Mouse (Mus musculus): ENCODE results near the gene Fbxo22. TPM values are rescaled to one million over a fixed set of nuclear protein-coding genes. Genes with fewer than 3 reads are reported as not detected.

The Fbxo22 gene
- polyA plus RNA-seq (2017; shearing (Covaris generic)) = 66.1 TPM

DNA sequence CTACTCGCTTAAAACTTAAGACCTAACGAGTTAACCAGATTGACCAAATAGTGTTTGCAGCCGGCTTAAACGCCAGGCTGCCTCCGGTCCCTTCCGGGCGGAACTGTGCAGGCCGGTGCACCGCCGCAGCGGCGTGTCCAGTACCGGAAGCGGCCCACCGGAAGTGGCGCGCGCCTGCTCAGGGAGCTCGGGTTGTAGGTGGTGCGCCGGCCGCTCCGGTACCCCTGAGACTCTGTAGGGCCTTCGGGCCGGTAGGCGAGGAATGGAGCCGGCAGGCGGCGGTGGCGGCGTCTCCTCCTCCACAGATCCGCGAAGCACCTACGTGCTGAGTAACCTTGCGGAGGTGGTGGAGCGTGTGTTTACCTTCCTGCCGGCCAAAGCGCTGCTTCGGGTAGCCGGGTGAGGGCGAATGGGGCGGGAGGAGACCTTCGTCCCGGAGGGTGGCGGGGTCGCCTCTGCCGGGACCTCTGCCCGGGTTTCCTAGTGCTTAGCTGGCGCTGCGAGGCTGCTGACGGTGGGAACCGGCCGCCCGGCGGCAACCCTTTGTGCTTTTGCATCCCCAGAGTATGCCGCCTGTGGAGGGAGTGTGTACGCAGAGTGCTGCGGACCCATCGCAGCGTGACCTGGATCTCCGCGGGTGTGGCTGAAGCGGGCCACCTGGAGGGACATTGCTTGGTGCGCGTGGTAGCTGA lies at the start of gene Fbxo22:
TSS of gene Fbxo22 (plus strand) at position 136 of the 692 bp plus-strand sequence.

Other genes starting within 250 kb of the Fbxo22 start
- not detected for gene Chrna5, start 228.0 kb upstream of the Fbxo22 start, polyA plus RNA-seq (2017; shearing (Covaris generic))
- gene Chrna3, start 182.4 kb upstream of the Fbxo22 start, polyA plus RNA-seq (2017; shearing (Covaris generic)) = 0.06 TPM
- gene Chrnb4, start 160.1 kb upstream of the Fbxo22 start, polyA plus RNA-seq (2017; shearing (Covaris generic)) = not detected
- gene Ube2q2, start 60.1 kb upstream of the Fbxo22 start, polyA plus RNA-seq (2017; shearing (Covaris generic)) = 9.4 TPM
- 3.3 TPM for gene Nrg4, start 117.9 kb downstream of the Fbxo22 start, polyA plus RNA-seq (2017; shearing (Covaris generic))
- not detected for gene Tmem266, start 118.0 kb downstream of the Fbxo22 start, polyA plus RNA-seq (2017; shearing (Covaris generic))